Mouse (Mus musculus): ENCODE measurements around the gene Gadd45a. TPM values are rescaled to one million over a fixed set of nuclear protein-coding genes. Genes with fewer than 3 reads are reported as not detected.

Gadd45a gene
- polyA plus RNA-seq, 1 experiment from 2014 or later: 28.3 TPM

GRCm38 (mm10) chr6:66988363-66988762, 48.9 kb downstream of the Gadd45a start:
- no peak for ATAC-seq (ENCODE audit: low read depth)
- Histone ChIP-seq H3K9ac (no peak overlapping the region), H3K9me3 (no peaks in the 10 kb centered on the region), H3K4me2 (no peak overlapping the region), H3K27me3 (no peaks in the 10 kb centered on the region), H3K4me3 (no peak overlapping the region), H3K27ac (replicated peaks) (no peak overlapping the region), H3K36me3 (no peaks in the 10 kb centered on the region), H3K4me1 (replicated peaks) (peaks cover 9% of the 10 kb centered on the region; the same call in 1 of the 2 replicates)
- WGBS: 72% methylated on average over 9 of the region's 9 CpGs

DNA sequence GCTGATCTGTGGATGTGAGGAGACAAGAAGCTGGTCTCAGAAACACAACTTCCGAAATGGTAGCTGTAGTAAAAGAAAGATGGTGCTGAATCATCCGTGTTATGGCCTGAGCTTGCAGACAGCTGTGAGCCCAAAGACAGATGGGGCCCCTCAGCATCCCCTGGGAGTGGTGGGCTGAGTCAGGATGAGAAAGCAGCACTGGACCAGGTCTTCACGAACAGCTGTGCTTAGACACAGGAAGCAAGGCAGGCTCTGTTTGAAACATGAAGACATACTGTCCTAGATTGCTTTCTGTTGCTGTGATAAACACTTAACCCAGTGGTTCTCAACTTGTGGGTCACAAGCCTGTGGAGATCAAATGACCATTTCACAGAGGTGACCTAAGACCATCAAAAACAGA, 49.6 kb downstream of the Gadd45a start:
- Histone ChIP-seq H3K9me3 (no peaks in the 10 kb centered on the region), H3K4me1 (replicated peaks) (peaks cover 9% of the 10 kb centered on the region; the same call in 1 of the 2 replicates), H3K36me3 (no peaks in the 10 kb centered on the region), H3K9ac (no peak overlapping the region), H3K27me3 (no peaks in the 10 kb centered on the region), H3K4me2 (no peak overlapping the region), H3K27ac (replicated peaks) (no peak overlapping the region), H3K4me3 (no peak overlapping the region)
- WGBS: 49% methylated on average over 3 of the region's 3 CpGs
- 0 out of 2 replicates have a peak, but pooled peaks have one; percentile 27 for ATAC-seq (ENCODE audit: low read depth)

GRCm38 (mm10) chr6:66986063-66986462, 51.2 kb downstream of the Gadd45a start:
- no peaks in the 10 kb centered on the region for H3K36me3 ChIP-seq
- no peak for ATAC-seq (ENCODE audit: low read depth)
- no peak overlapping the region for H3K4me3 ChIP-seq
- no peak overlapping the region for H3K9ac ChIP-seq
- H3K4me1 ChIP-seq (replicated peaks): peaks cover 9% of the 10 kb centered on the region; the same call in 1 of the 2 replicates
- H3K9me3 ChIP-seq: no peaks in the 10 kb centered on the region
- H3K27ac ChIP-seq (replicated peaks): no peak overlapping the region
- WGBS: 90% methylated on average over 12 of the region's 12 CpGs
- H3K27me3 ChIP-seq: no peaks in the 10 kb centered on the region
- no peak overlapping the region for H3K4me2 ChIP-seq

- Histone ChIP-seq H3K27me3 (no peaks in the 10 kb centered on the region), H3K4me2 (no peak overlapping the region), H3K27ac (replicated peaks) (no peak overlapping the region), H3K4me1 (replicated peaks) (peaks cover 9% of the 10 kb centered on the region; the same call in 1 of the 2 replicates), H3K9me3 (no peaks in the 10 kb centered on the region), H3K4me3 (no peak overlapping the region), H3K36me3 (no peaks in the 10 kb centered on the region), H3K9ac (no peak overlapping the region)
- 72% methylated on average over 7 of the region's 7 CpGs for WGBS
- no peak for ATAC-seq (ENCODE audit: low read depth)
Measured at GRCm38 (mm10) chr6:66985500-66985899, 51.8 kb downstream of the Gadd45a start.

Other genes starting within 250 kb of the Gadd45a start
- not detected in 2 replicates for gene Vmn1r39, start 226.8 kb downstream of the Gadd45a start, polyA plus RNA-seq (2015; fragmentation: Nextera tagmentation; extraction: Ambion mirVana)
- gene Gng12, start 141.1 kb downstream of the Gadd45a start, polyA plus RNA-seq (2015; fragmentation: Nextera tagmentation; extraction: Ambion mirVana): 50.4 and 52.2 TPM in 2 replicates
- 324 and 340 TPM in 2 replicates for gene Serbp1, start 200.7 kb upstream of the Gadd45a start, polyA plus RNA-seq (2015; fragmentation: Nextera tagmentation; extraction: Ambion mirVana)